Mouse (Mus musculus): ENCODE data around the gene Mitf. TPM values are rescaled to one million over a fixed set of nuclear protein-coding genes. Genes with fewer than 3 reads are reported as not detected.

The Mitf gene
- polyA plus RNA-seq, 1 experiment from 2014 or later, result 3.7 TPM

GRCm38 (mm10) chr6:97929466-97929865 lies 122.6 kb downstream of the Mitf start:
- no peaks in the 10 kb centered on the region for H3K9me3 ChIP-seq (ENCODE audit: low read length)
- no peaks in the 10 kb centered on the region for H3K36me3 ChIP-seq (ENCODE audit: insufficient read depth, low read length)
- 27% methylated on average over 7 of the region's 7 CpGs for WGBS
- peak; percentile 66 for ATAC-seq
- TF ChIP-seq EP300 (IDR thresholded peaks at IDR 0.05), result no peak
- no peak for TF ChIP-seq CTCF (IDR thresholded peaks at IDR 0.05)
- no peaks in the 10 kb centered on the region for H3K27me3 ChIP-seq (replicated peaks; ENCODE audit: insufficient read depth, low read length)
- peak; percentile 36 for DNase-seq (ENCODE audit: low spot score)
- no peak overlapping the region for H3K9ac ChIP-seq (replicated peaks; ENCODE audit: low read depth)
- H3K27ac ChIP-seq (ENCODE audit: low read length), result peak overlapping the region; percentile 38; the same call in 1 of the 2 replicates
- H3K4me2 ChIP-seq (replicated peaks; ENCODE audit: low read depth, low read length), result peak overlapping the region; percentile 34
- H3K4me3 ChIP-seq (ENCODE audit: low read depth, low read length), result no peak overlapping the region
- no peaks in the 10 kb centered on the region for H3K4me1 ChIP-seq (ENCODE audit: insufficient read depth, low read depth, low read length)

GRCm38 (mm10) chr6:97937139-97937538 lies 130.3 kb downstream of the Mitf start:
- Histone ChIP-seq H3K9me3 (ENCODE audit: low read length) (no peaks in the 10 kb centered on the region), H3K4me3 (ENCODE audit: low read depth, low read length) (no peak overlapping the region), H3K36me3 (ENCODE audit: insufficient read depth, low read length) (no peaks in the 10 kb centered on the region), H3K4me1 (ENCODE audit: insufficient read depth, low read depth, low read length) (no peaks in the 10 kb centered on the region), H3K9ac (replicated peaks; ENCODE audit: low read depth) (no peak overlapping the region), H3K27ac (ENCODE audit: low read length) (no peak overlapping the region), H3K27me3 (replicated peaks; ENCODE audit: insufficient read depth, low read length) (no peaks in the 10 kb centered on the region), H3K4me2 (replicated peaks; ENCODE audit: low read depth, low read length) (no peak overlapping the region)
- no peak for TF ChIP-seq EP300 (IDR thresholded peaks at IDR 0.05)
- no peak for TF ChIP-seq CTCF (IDR thresholded peaks at IDR 0.05)
- ATAC-seq (peak; percentile 83), DNase-seq (ENCODE audit: low spot score) (peak; percentile 61)
- 60% methylated on average over 5 of the region's 5 CpGs for WGBS

- WGBS, result 56% methylated on average over 11 of the region's 11 CpGs
Measured at GRCm38 (mm10) chr6:97937897-97938614, 131.2 kb downstream of the Mitf start.

GRCm38 (mm10) chr6:97940916-97941315 lies 134.1 kb downstream of the Mitf start:
- Histone ChIP-seq H3K27ac (ENCODE audit: low read length) (no peak overlapping the region), H3K27me3 (replicated peaks; ENCODE audit: insufficient read depth, low read length) (no peaks in the 10 kb centered on the region), H3K4me1 (ENCODE audit: insufficient read depth, low read depth, low read length) (no peaks in the 10 kb centered on the region), H3K9ac (replicated peaks; ENCODE audit: low read depth) (no peak overlapping the region), H3K36me3 (ENCODE audit: insufficient read depth, low read length) (no peaks in the 10 kb centered on the region), H3K4me2 (replicated peaks; ENCODE audit: low read depth, low read length) (no peak overlapping the region), H3K9me3 (ENCODE audit: low read length) (no peaks in the 10 kb centered on the region), H3K4me3 (ENCODE audit: low read depth, low read length) (no peak overlapping the region)
- TF ChIP-seq EP300 (IDR thresholded peaks at IDR 0.05) (no peak), CTCF (IDR thresholded peaks at IDR 0.05) (no peak)
- WGBS, result 92% methylated on average over 12 of the region's 12 CpGs
- ATAC-seq (no peak), DNase-seq (ENCODE audit: low spot score) (no peak)

More at GRCm38 (mm10) chr6:97937897-97938614, 131.2 kb downstream of the Mitf start:
- Histone ChIP-seq H3K27me3 (replicated peaks; ENCODE audit: insufficient read depth, low read length) (no peaks in the 10 kb centered on the region), H3K9me3 (ENCODE audit: low read length) (no peaks in the 10 kb centered on the region), H3K4me1 (ENCODE audit: insufficient read depth, low read depth, low read length) (no peaks in the 10 kb centered on the region), H3K4me2 (replicated peaks; ENCODE audit: low read depth, low read length) (no peak overlapping the region), H3K4me3 (ENCODE audit: low read depth, low read length) (no peak overlapping the region), H3K36me3 (ENCODE audit: insufficient read depth, low read length) (no peaks in the 10 kb centered on the region), H3K27ac (ENCODE audit: low read length) (no peak overlapping the region), H3K9ac (replicated peaks; ENCODE audit: low read depth) (no peak overlapping the region)
- TF ChIP-seq EP300 (IDR thresholded peaks at IDR 0.05), result no peak
- no peak for TF ChIP-seq CTCF (IDR thresholded peaks at IDR 0.05)
- no peak for DNase-seq (ENCODE audit: low spot score)
- ATAC-seq, result no peak

- no peak for ATAC-seq
- WGBS, result 79% methylated on average over 13 of the region's 13 CpGs
Measured at GRCm38 (mm10) chr6:97950033-97950881, 143.4 kb downstream of the Mitf start.

GRCm38 (mm10) chr6:97950882-97951245 lies 144.0 kb downstream of the Mitf start:
- Histone ChIP-seq H3K27ac (ENCODE audit: low read length) (no peak overlapping the region), H3K9me3 (ENCODE audit: low read length) (no peaks in the 10 kb centered on the region), H3K36me3 (ENCODE audit: insufficient read depth, low read length) (no peaks in the 10 kb centered on the region), H3K4me3 (ENCODE audit: low read depth, low read length) (no peak overlapping the region), H3K9ac (replicated peaks; ENCODE audit: low read depth) (no peak overlapping the region), H3K4me1 (ENCODE audit: insufficient read depth, low read depth, low read length) (no peaks in the 10 kb centered on the region), H3K4me2 (replicated peaks; ENCODE audit: low read depth, low read length) (no peak overlapping the region), H3K27me3 (replicated peaks; ENCODE audit: insufficient read depth, low read length) (no peaks in the 10 kb centered on the region)
- ATAC-seq, result no peak
- TF ChIP-seq EP300 (IDR thresholded peaks at IDR 0.05) (no peak), CTCF (IDR thresholded peaks at IDR 0.05) (no peak)
- 65% methylated on average over 2 of the region's 2 CpGs for WGBS
- no peak for DNase-seq (ENCODE audit: low spot score)

More at GRCm38 (mm10) chr6:97950033-97950881, 143.4 kb downstream of the Mitf start:
- DNase-seq (ENCODE audit: low spot score), result no peak
- no peak overlapping the region for H3K9ac ChIP-seq (replicated peaks; ENCODE audit: low read depth)
- H3K4me1 ChIP-seq (ENCODE audit: insufficient read depth, low read depth, low read length), result no peaks in the 10 kb centered on the region
- no peaks in the 10 kb centered on the region for H3K9me3 ChIP-seq (ENCODE audit: low read length)
- TF ChIP-seq EP300 (IDR thresholded peaks at IDR 0.05) (no peak), CTCF (IDR thresholded peaks at IDR 0.05) (no peak)
- no peak overlapping the region for H3K4me3 ChIP-seq (ENCODE audit: low read depth, low read length)
- H3K27ac ChIP-seq (ENCODE audit: low read length), result no peak overlapping the region
- no peaks in the 10 kb centered on the region for H3K27me3 ChIP-seq (replicated peaks; ENCODE audit: insufficient read depth, low read length)
- no peaks in the 10 kb centered on the region for H3K36me3 ChIP-seq (ENCODE audit: insufficient read depth, low read length)
- no peak overlapping the region for H3K4me2 ChIP-seq (replicated peaks; ENCODE audit: low read depth, low read length)

Measured in lung, postnatal 0 days (tissue).